Mouse (Mus musculus) naive thymus-derived CD4-positive, alpha-beta T cell, adult 5 months (primary cell): ENCODE results near the gene Erc2. TPM values are rescaled to one million over a fixed set of nuclear protein-coding genes. Genes with fewer than 3 reads are reported as not detected.

ENCODE experiments used
- polyA plus RNA-seq: library from polyadenylated mRNA; unstranded; fragments of 100-300 nt; shearing (Covaris generic); gene quantifications from one replicate; pipeline ENCODE4 v1.2.1, GENCODE M21; 2017

Erc2 gene
- polyA plus RNA-seq = not detected

DNA sequence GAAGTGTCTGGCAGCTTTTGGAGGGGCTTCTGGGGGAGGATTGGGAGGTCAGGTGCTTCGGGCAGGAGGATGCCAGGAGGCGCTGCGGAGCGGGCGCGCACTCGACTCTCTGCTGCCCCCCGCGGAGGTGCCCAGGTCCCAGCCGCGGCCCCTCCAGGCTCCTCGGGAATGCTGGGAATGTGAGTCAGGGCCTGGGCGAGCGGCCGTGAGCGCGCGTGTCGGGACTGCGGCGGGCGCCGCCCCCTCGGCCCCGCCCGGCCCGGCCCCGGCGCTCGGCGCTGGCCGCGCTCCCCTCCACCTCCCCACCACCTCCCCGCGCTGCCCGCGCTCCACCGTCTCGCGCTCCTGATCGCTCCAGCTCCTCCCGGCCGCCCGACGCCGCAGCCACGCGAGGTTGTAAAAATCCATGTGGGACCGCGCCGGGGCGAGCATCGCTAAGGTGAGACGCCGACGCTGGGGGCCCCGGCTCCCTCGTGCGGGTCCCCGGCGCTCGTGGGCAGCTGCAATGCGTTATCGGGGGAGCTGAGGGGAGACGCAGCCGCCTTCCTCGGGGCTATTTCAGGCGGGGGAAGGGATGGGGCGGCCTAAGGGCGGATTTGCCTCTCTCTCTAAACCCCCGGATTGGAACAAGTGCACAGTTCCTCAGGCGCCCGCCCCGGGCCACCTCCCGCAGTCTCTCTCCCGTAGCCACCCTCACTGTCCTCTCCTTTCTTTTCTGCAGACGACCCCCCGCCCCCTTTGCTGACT, at the start of gene Erc2:
Gene Erc2 (plus strand): TSS at position 253 of the 747 bp plus-strand sequence.

DNA sequence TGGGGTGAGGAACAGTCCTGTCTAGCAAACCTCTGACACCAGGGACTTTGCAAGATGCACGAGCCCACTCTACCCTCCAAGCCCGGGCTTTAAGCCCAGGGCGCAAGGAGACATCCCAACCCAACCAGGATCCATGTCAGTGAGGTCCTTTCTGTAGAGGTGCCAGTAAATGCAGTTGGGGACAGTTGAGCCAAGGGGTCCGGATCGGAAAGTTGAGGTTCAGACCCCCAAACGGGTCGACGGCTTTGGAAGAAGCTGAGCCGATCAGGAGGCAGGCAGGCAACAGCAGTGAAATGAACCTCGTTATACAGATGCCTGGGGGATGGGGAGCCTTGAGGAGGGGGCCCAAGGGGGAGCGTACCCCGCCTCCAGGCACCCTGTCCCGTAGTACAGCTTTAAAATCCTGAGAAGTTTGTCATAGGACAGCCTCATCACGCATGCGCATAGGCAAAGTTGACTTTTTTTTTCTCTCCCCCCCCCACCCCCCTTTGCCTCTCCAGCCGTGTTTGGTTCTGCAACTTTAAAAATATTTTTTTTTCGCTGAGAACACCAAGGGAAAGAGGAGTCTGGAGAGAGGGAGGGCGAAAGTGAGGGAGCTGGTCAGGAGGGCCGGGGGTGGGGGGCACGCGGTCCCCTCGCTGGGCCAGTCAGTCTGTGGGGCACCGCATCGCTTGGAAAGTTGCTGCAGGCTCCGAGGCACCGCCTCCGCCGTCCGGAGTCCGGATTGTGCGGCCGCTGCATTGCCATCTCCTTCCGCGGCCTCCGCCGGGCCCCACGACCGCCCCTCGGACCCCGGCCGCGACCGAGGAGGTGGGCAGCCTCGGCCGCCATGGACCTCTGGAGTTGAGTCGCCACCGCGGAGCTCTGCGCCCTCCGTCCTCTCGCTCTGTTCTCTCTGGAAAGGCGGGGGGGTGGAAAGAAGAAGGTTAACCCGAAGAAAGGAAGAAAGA, 882.1 kb downstream of the Erc2 start, which contains the start of gene Wnt5a:
Gene Wnt5a (plus strand): TSS at position 650 of the 950 bp plus-strand sequence.

Other genes with a start within 250 kb of the Erc2 start
- gene Fam208a, start 193.6 kb upstream of the Erc2 start, polyA plus RNA-seq = 29.0 TPM
- gene Ccdc66, start 114.0 kb upstream of the Erc2 start, polyA plus RNA-seq = 12.3 TPM